Mouse (Mus musculus) B cell, adult (primary cell): ENCODE data around the gene Map3k15. TPM values are rescaled to one million over a fixed set of nuclear protein-coding genes. Genes with fewer than 3 reads are reported as not detected.

Experiments used
- total RNA-seq: library from RNA; stranded (reverse); gene quantifications from 4 replicates; pipeline ENCODE4 v1.2.4, GENCODE M21; 2023; ENCODE audit not compliant: inconsistent age

Gene Map3k15
- total RNA-seq, result 1.0 to 3.0 TPM (median 2.1 TPM) in 4 replicates

GRCm38 (mm10) chrX:159988002-159988960 is at the start of gene Map3k15:
Gene Map3k15, plus strand, starts transcription at chrX:159988433.

GRCm38 (mm10) chrX:160137861-160138717 is 149.9 kb downstream of the Map3k15 start, which contains the start of gene Pdha1:
Gene Pdha1, minus strand, starts transcription at chrX:160138413.

Other genes starting within 250 kb of the Map3k15 start
- 82.7 to 91.6 TPM (median 85.8 TPM) in 4 replicates for gene Pdha1, start 150.0 kb downstream of the Map3k15 start, total RNA-seq